Mouse (Mus musculus) spleen, adult 2 months (tissue): Measurements from ENCODE around the gene Zfp365. TPM values are rescaled to one million over a fixed set of nuclear protein-coding genes. Genes with fewer than 3 reads are reported as not detected.

Experiments used
- DNase-seq, 2 experiments: peaks; one replicate each; pipeline versions ENCODE4 v3.0.0 to v3.0.0-alpha.2; 2012 to 2021; ENCODE audit warnings: low spot score in 2 of 2, low read depth in 1 of 2
- H3K27ac ChIP-seq: fragments of 200-500 bp; 2 replicates; pipeline ENCODE4 v1.5.1; 2012; ENCODE audit warnings: low read length, inconsistent platforms; ENCODE audit not compliant: insufficient read depth
- H3K27me3 ChIP-seq: fragments of 200-500 bp; 2 replicates; pipeline ENCODE4 v1.6.1; 2012; ENCODE audit warnings: mild to moderate bottlenecking, moderate library complexity, low read length, inconsistent platforms; ENCODE audit not compliant: control insufficient read depth, insufficient read depth
- H3K36me3 ChIP-seq: fragments of 200-500 bp; 2 replicates; pipeline ENCODE4 v1.6.1; 2012; ENCODE audit warnings: mild to moderate bottlenecking, low read length, inconsistent platforms; ENCODE audit not compliant: control insufficient read depth, insufficient read depth
- H3K4me1 ChIP-seq: fragments of 200-500 bp; 2 replicates; pipeline ENCODE4 v1.6.1; 2011; ENCODE audit warnings: inconsistent platforms; ENCODE audit not compliant: control insufficient read depth, insufficient read depth, insufficient read length
- H3K4me3 ChIP-seq: fragments of 200-500 bp; 2 replicates; pipeline ENCODE4 v1.5.1; 2011; ENCODE audit warnings: mild to moderate bottlenecking, inconsistent platforms; ENCODE audit not compliant: insufficient read depth, insufficient read length; ENCODE audit errors: extremely low read depth
- CTCF ChIP-seq: fragments of 200-500 bp; IDR thresholded peaks from 2 replicates; pipeline ENCODE4 v1.5.1; 2011; ENCODE audit warnings: mild to moderate bottlenecking, inconsistent platforms; ENCODE audit not compliant: insufficient read depth, insufficient read length, insufficient replicate concordance; ENCODE audit errors: extremely low read depth
- POLR2A ChIP-seq: fragments of 200-500 bp; IDR thresholded peaks from 2 replicates; pipeline ENCODE4 v1.6.1; 2011; ENCODE audit warnings: low read depth, low read length, inconsistent platforms
- WGBS: fragments of 180-500 bp; shearing (Covaris S2); methylation state at CpG from one replicate; pipeline ENCODE4 v1.1.7; 2018; 5-methylcytosine and 5-hydroxymethylcytosine counted together
- polyA plus RNA-seq: library from polyadenylated mRNA; depleted of rRNA; stranded (reverse); fragments of >200 nt; gene quantifications from 2 replicates; pipeline ENCODE4 v1.2.3, GENCODE M21; 2012

The Zfp365 gene
- polyA plus RNA-seq, 1 experiment, result 0.27 TPM

- TF ChIP-seq CTCF (no peak), POLR2A (no peak)
- no peaks in the 10 kb centered on the region for H3K36me3 ChIP-seq
- H3K4me1 ChIP-seq, result no peaks in the 10 kb centered on the region
- no peak overlapping the region for H3K4me3 ChIP-seq
- H3K27me3 ChIP-seq, result no peaks in the 10 kb centered on the region
- 89% methylated on average over 2 of the region's 2 CpGs for WGBS
- DNase-seq, result no peak
- H3K27ac ChIP-seq, result no peak overlapping the region
These were observed 5.5 kb downstream of the Zfp365 start for GRCm38 (mm10) chr10:67906926-67907325.

DNA sequence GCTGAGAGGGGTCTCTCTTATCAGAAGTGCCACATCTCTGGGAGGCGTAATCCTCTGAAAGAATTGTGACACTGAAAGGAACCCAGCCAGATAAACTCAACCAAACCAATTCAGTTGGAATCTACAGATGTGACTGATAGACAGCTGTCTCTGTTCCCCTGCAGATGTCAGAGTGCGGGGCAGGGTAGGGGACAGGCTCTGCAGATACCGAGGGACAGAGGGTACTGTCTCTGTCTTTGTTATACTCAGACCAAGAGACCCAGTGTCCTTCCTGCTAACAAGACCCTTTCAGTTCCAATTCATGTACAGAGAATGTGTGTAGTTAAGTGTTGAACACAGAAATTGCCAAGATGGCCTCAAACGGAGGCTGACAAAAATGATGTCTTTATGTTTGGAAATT is 6.4 kb downstream of the Zfp365 start:
- no peaks in the 10 kb centered on the region for H3K4me1 ChIP-seq
- H3K27me3 ChIP-seq, result no peaks in the 10 kb centered on the region
- no peaks in the 10 kb centered on the region for H3K36me3 ChIP-seq
- TF ChIP-seq POLR2A (no peak), CTCF (no peak)
- no peak overlapping the region for H3K27ac ChIP-seq
- no peak for DNase-seq
- 82% methylated on average over 4 of the region's 4 CpGs for WGBS
- no peak overlapping the region for H3K4me3 ChIP-seq

DNA sequence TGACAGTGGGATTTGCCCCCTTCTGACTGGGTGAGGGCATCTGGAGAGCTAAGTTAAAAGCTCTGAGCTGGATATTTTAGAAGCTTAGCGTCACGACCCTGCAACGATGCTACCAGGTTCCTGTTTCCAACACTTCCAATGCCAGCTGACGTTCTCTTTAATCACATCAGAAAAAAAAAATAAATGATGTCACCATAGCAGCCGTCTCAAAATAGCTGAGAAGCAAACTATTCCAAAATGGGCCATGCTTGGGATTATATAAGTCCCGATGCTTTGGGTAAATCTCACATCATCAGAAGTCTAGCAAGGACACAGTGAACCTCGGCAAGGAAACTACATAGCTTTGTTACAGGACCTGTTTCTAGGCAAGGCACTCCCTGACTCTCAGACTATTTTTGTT is 9.1 kb downstream of the Zfp365 start:
- H3K36me3 ChIP-seq, result no peaks in the 10 kb centered on the region
- TF ChIP-seq POLR2A (no peak), CTCF (no peak)
- H3K27ac ChIP-seq, result no peak overlapping the region
- H3K27me3 ChIP-seq, result no peaks in the 10 kb centered on the region
- H3K4me1 ChIP-seq, result no peaks in the 10 kb centered on the region
- H3K4me3 ChIP-seq, result no peak overlapping the region
- WGBS, result 83% methylated on average over 7 of the region's 7 CpGs
- no peak for DNase-seq

DNA sequence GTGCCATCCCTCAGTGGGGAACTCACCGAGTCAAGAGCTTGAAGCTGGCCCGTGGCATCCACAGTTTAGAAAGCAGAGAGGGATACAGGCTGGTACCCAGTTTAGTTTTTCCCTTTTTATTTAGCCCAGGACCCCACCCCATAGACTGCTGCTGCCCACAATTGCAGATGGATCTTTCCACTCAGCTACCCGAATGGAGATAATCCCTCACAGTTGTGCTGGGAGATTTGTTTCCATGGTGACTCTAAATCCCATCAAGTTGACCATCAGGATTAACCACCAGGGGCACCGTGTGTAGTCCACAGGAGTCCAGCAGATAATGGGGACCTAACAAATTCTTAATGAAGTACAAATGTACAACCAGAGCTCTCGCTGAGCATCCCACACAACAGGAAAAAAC is 11.3 kb downstream of the Zfp365 start:
- H3K4me3 ChIP-seq, result no peak overlapping the region
- TF ChIP-seq POLR2A, result no peak
- no peak for TF ChIP-seq CTCF
- 89% methylated on average over 5 of the region's 5 CpGs for WGBS

GRCm38 (mm10) chr10:67898949-67899675 is 13.3 kb downstream of the Zfp365 start:
- TF ChIP-seq CTCF (no peak), POLR2A (no peak)
- no peak for DNase-seq

More for the DNA sequence above, 11.3 kb downstream of the Zfp365 start:
- H3K4me1 ChIP-seq, result no peaks in the 10 kb centered on the region
- H3K27ac ChIP-seq, result no peak overlapping the region
- H3K27me3 ChIP-seq, result no peaks in the 10 kb centered on the region
- no peak for DNase-seq
- no peaks in the 10 kb centered on the region for H3K36me3 ChIP-seq

DNA sequence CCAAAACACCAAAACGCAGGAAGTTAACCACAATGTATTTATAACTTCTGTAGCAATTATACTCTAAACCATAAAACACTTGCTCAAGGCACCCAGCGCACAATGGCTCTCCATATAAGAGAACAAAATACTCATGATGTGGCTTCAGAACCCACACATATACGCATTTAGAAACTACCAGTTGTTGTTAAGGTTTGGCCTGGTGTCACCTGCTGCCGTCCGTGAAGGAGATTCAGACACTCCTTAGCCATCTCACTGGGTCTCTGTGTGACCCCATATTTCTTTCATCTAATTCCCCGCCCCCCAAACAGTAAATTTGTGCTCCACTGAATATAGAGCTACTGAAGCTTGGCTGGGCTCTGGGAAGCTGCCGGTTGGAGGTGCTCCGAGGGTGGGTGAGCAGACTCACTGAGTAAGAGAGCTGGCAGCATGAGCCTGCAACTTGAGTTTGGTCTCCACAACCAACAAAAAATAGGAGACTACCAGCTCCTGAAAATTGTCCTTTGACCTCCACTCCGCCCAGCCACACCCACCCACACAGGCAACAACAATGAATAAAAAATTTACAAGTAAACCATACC is 14.0 kb downstream of the Zfp365 start:
- TF ChIP-seq CTCF (no peak), POLR2A (no peak)
- Histone ChIP-seq H3K4me1 (no peaks in the 10 kb centered on the region), H3K4me3 (no peak overlapping the region), H3K27ac (no peak overlapping the region), H3K27me3 (no peaks in the 10 kb centered on the region), H3K36me3 (no peaks in the 10 kb centered on the region)
- no peak for DNase-seq
- WGBS, result 73% methylated on average over 9 of the region's 9 CpGs

More at GRCm38 (mm10) chr10:67898949-67899675, 13.3 kb downstream of the Zfp365 start:
- Histone ChIP-seq H3K4me3 (no peak overlapping the region), H3K27me3 (no peaks in the 10 kb centered on the region), H3K36me3 (no peaks in the 10 kb centered on the region), H3K4me1 (no peaks in the 10 kb centered on the region), H3K27ac (no peak overlapping the region)
- 82% methylated on average over 4 of the region's 4 CpGs for WGBS

- no peak overlapping the region for H3K27ac ChIP-seq
- no peak overlapping the region for H3K4me3 ChIP-seq
- 91% methylated on average over 6 of the region's 6 CpGs for WGBS
- H3K4me1 ChIP-seq, result no peaks in the 10 kb centered on the region
- H3K27me3 ChIP-seq, result no peaks in the 10 kb centered on the region
- no peaks in the 10 kb centered on the region for H3K36me3 ChIP-seq
- no peak for DNase-seq
- no peak for TF ChIP-seq CTCF
- TF ChIP-seq POLR2A, result no peak
These were observed 15.2 kb downstream of the Zfp365 start for GRCm38 (mm10) chr10:67897281-67897680.
